Mouse (Mus musculus): ENCODE data around the gene A930004D18Rik.
"Not testable (repeated sequence)": the region's sequence is repeated elsewhere in the genome, so short reads cannot be mapped to it uniquely, and the experiment has no call there.

Gene A930004D18Rik

DNA sequence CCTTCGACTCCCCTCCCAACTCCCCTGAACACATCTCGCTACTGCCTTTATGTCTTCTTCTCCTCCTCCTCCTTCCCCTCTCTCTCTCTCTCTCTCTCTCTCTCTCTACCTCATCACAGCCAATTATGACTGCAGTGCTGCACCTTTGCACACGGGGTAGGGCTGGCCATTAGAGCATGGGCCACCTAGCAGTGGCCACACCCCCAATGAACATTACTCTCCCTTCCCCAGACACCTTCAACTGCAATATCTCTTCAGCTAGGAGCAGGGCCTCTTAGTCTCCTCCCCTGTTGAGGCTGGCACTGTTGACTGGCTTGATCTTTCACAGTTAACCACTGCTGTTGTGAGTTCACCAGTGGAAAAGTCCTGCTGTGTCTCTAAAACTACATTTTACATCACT, 50.8 kb downstream of the A930004D18Rik start:
- Histone ChIP-seq H3K36me3 (ENCODE audit: insufficient read depth, low read length) (peaks cover 34% of the 10 kb centered on the region), H3K27me3 (ENCODE audit: insufficient read depth, low read length) (no peaks in the 10 kb centered on the region), H3K4me1 (replicated peaks; ENCODE audit: low read depth, low read length) (peaks cover 30% of the 10 kb centered on the region), H3K4me3 (replicated peaks; ENCODE audit: low read length) (no peak overlapping the region), H3K9me3 (ENCODE audit: low read length) (peaks cover 81% of the 10 kb centered on the region)
- TF ChIP-seq CTCF (conservative IDR thresholded peaks at IDR 0.05; ENCODE audit: low read length) (no peak), POU5F1 (IDR thresholded peaks at IDR 0.05; ENCODE audit: borderline replicate concordance, low read length) (no peak), NANOG (IDR thresholded peaks at IDR 0.05; ENCODE audit: borderline replicate concordance, low read length) (no peak)

DNA sequence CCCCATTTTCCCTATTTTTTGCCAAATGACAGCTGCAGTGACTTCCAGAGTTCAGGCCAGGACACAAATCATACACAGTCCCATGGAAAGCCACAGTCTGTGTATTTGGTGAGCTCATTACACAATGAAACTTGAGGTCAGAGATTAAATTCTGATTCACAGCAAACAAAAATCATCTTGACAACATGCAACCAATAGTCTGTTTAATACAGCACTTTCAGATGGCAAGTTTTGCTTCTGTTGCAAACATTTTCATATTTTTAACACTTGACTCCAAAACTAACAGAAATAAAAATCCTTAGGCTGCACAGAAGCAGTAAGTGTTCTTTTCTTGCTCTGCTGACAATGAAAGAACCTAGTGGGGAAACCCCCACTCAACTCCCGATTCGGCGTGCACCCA, 52.8 kb downstream of the A930004D18Rik start:
- no peak for TF ChIP-seq NANOG (IDR thresholded peaks at IDR 0.05; ENCODE audit: borderline replicate concordance, low read length)
- no peak for TF ChIP-seq CTCF (conservative IDR thresholded peaks at IDR 0.05; ENCODE audit: low read length)
- TF ChIP-seq POU5F1 (IDR thresholded peaks at IDR 0.05; ENCODE audit: borderline replicate concordance, low read length), result no peak
- Histone ChIP-seq H3K9me3 (ENCODE audit: low read length) (peaks cover 79% of the 10 kb centered on the region), H3K4me3 (replicated peaks; ENCODE audit: low read length) (no peak overlapping the region), H3K36me3 (ENCODE audit: insufficient read depth, low read length) (peaks cover 36% of the 10 kb centered on the region), H3K27me3 (ENCODE audit: insufficient read depth, low read length) (no peaks in the 10 kb centered on the region), H3K4me1 (replicated peaks; ENCODE audit: low read depth, low read length) (peaks cover 31% of the 10 kb centered on the region)

GRCm38 (mm10) chr2:17982747-17983146, 54.8 kb downstream of the A930004D18Rik start:
- TF ChIP-seq CTCF (conservative IDR thresholded peaks at IDR 0.05; ENCODE audit: low read length), result no peak
- TF ChIP-seq NANOG (IDR thresholded peaks at IDR 0.05; ENCODE audit: borderline replicate concordance, low read length), result peak; percentile 66; the same call in 1 of the 2 replicates
- TF ChIP-seq POU5F1 (IDR thresholded peaks at IDR 0.05; ENCODE audit: borderline replicate concordance, low read length), result no peak
- Histone ChIP-seq H3K9me3 (ENCODE audit: low read length) (peaks cover 78% of the 10 kb centered on the region), H3K27me3 (ENCODE audit: insufficient read depth, low read length) (no peaks in the 10 kb centered on the region), H3K4me1 (replicated peaks; ENCODE audit: low read depth, low read length) (peaks cover 24% of the 10 kb centered on the region), H3K36me3 (ENCODE audit: insufficient read depth, low read length) (peaks cover 36% of the 10 kb centered on the region), H3K4me3 (replicated peaks; ENCODE audit: low read length) (no peak overlapping the region)

DNA sequence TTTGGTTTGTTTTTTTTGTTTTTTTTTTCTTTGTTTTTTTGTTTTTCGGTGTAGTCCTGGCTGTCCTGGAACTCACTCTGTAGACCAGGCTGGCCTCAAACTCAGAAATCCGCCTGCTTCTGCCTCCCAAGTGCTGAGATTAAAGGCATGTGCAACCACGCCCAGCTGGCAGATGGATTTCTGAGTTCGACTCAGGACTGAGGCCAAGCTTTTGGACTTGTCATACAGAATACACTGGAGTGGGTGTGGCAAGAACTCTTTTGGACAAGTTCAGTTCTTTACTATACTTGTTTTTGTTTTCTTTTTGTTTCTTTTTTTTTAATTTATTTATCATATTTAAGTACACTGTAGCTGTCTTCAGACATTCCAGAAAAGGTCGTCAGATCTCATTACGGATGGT, 58.8 kb downstream of the A930004D18Rik start:
- peaks cover 34% of the 10 kb centered on the region for H3K36me3 ChIP-seq (ENCODE audit: insufficient read depth, low read length)
- H3K4me1 ChIP-seq (replicated peaks; ENCODE audit: low read depth, low read length), result peaks cover 49% of the 10 kb centered on the region
- H3K9me3 ChIP-seq (ENCODE audit: low read length), result peaks cover 56% of the 10 kb centered on the region
- H3K4me3 ChIP-seq (replicated peaks; ENCODE audit: low read length), result no peak overlapping the region
- no peaks in the 10 kb centered on the region for H3K27me3 ChIP-seq (ENCODE audit: insufficient read depth, low read length)
- TF ChIP-seq CTCF (conservative IDR thresholded peaks at IDR 0.05; ENCODE audit: low read length), result no peak
- no peak for TF ChIP-seq NANOG (IDR thresholded peaks at IDR 0.05; ENCODE audit: borderline replicate concordance, low read length)
- no peak for TF ChIP-seq POU5F1 (IDR thresholded peaks at IDR 0.05; ENCODE audit: borderline replicate concordance, low read length)

- TF ChIP-seq NANOG (IDR thresholded peaks at IDR 0.05; ENCODE audit: borderline replicate concordance, low read length), result peak; percentile 25; the same call in 1 of the 2 replicates
- Histone ChIP-seq H3K36me3 (ENCODE audit: insufficient read depth, low read length) (peaks cover 30% of the 10 kb centered on the region), H3K4me1 (replicated peaks; ENCODE audit: low read depth, low read length) (peaks cover 54% of the 10 kb centered on the region), H3K9me3 (ENCODE audit: low read length) (peaks cover 52% of the 10 kb centered on the region)
- not testable (repeated sequence) for H3K4me3 ChIP-seq (replicated peaks; ENCODE audit: low read length); H3K27me3 ChIP-seq (ENCODE audit: insufficient read depth, low read length)
Observed at GRCm38 (mm10) chr2:17978251-17978650, 59.3 kb downstream of the A930004D18Rik start.

DNA sequence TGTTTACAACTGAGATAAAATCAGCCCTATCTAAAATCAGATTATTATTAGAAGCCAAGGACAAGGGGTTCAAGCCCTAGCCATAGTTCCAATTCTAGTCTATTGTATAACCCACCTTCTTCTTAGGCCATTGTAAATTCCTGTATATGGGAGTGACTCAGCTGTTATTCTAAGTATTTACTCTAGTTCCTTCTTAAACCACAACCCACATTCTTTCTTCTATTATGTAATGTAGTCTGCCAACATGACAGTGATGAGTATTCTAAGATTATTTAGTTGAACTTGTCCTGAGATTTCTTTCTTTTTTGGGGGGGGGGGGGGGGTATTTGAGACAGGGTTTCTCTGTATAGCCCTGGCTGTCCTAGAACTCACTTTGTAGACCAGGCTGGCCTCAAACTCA, 59.9 kb downstream of the A930004D18Rik start:
- Histone ChIP-seq H3K4me1 (replicated peaks; ENCODE audit: low read depth, low read length) (peaks cover 60% of the 10 kb centered on the region), H3K9me3 (ENCODE audit: low read length) (peaks cover 46% of the 10 kb centered on the region), H3K36me3 (ENCODE audit: insufficient read depth, low read length) (peaks cover 28% of the 10 kb centered on the region; the same call in 1 of the 2 replicates)
- not testable (repeated sequence) for H3K27me3 ChIP-seq (ENCODE audit: insufficient read depth, low read length); H3K4me3 ChIP-seq (replicated peaks; ENCODE audit: low read length)

DNA sequence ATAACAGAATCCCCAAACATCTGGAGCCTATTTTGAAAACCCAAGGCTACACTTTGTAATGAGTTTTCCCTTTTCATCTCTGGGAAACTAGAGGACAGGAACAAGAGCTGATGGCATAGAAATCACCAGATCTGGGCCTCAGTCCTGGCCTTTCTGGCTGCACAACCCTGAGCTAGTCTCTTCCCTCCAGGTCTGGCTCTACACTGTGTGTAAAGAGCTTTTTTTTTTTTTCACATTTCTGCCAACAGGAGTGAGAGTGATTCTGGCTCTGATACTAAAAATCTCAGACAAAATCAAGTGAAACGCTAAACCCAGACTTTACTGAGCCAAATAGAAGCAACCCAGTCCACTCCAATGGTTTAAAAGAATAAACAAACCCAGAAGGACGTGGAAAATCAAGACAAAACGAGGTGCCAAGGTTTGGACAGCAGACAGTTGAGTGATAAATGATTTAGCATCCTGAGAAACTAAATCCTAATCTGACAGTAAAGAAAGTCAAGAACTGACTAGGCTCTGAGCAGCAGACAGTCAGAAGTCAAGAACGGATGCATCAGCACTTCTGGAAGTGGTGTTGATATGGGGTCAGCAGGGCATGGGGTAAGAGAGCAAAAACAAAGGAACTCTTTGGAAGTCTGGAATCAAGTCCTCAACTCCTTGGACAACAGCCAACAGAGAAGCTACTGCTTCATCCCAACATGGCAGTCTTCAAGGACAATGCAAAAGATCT, 61.8 kb downstream of the A930004D18Rik start:
- H3K9me3 ChIP-seq (ENCODE audit: low read length), result peaks cover 28% of the 10 kb centered on the region
- peaks cover 18% of the 10 kb centered on the region; the same call in 1 of the 2 replicates for H3K36me3 ChIP-seq (ENCODE audit: insufficient read depth, low read length)
- H3K4me1 ChIP-seq (replicated peaks; ENCODE audit: low read depth, low read length), result peaks cover 76% of the 10 kb centered on the region
- TF ChIP-seq CTCF (conservative IDR thresholded peaks at IDR 0.05; ENCODE audit: low read length), result no peak
- TF ChIP-seq NANOG (IDR thresholded peaks at IDR 0.05; ENCODE audit: borderline replicate concordance, low read length), result no peak
- TF ChIP-seq POU5F1 (IDR thresholded peaks at IDR 0.05; ENCODE audit: borderline replicate concordance, low read length), result no peak
- no peaks in the 10 kb centered on the region for H3K27me3 ChIP-seq (ENCODE audit: insufficient read depth, low read length)
- no peak overlapping the region for H3K4me3 ChIP-seq (replicated peaks; ENCODE audit: low read length)
